Mouse (Mus musculus): ENCODE results near the gene Pla2g6.

The Pla2g6 gene

DNA sequence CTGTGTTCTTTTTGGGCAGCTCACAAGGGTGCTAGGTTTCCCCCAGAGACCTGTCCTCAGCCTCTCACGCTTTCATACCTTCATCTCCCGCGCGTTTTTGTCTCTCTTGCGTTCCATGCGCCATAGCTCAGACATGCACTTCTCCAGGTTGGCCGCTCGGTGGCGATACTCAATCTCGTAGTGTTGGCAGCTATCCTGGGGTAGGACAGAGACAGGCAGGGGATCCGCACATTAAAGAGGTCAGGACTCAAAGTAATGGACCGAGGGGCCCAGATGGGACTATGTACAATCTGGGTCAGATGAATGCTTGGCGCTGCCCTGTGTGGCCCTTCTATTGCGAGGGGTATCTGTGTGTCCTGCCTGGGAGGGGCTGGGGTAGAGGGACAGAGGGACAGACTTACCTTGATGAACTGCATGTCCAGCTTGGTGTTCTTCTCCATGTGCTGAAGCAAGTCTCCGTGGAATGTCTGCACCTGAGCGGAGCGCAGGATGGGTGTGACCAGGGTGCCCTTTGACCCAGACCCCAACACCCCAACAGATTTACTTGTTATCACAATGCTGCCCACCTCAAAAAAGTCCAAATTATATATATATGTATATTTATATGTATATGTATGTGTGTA lies 57.0 kb downstream of the Pla2g6 start:
- DNase-seq (ENCODE audit: low read depth, low spot score): no peak

GRCm38 (mm10) chr15:79270317-79271123 lies 57.7 kb downstream of the Pla2g6 start:
- DNase-seq (ENCODE audit: low read depth, low spot score): peak; percentile 61

DNA sequence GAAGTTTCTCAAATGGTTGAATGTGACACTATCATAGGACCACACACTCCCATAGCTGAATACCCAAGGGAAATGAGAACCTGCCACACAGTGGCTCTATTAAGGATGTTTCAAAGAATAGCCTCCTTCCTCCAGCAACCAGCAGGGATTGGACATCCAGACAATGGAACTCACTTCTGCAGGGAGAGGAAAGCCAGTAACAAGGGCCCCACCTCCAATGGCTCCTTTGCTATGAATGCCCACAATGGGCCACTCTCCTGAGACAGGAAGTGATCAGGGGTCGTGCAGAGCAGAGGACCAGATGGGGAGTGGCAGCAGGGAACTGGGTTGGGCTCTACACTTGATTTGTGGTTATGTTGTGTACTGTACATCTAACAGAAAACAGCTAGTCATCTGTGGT lies 59.7 kb downstream of the Pla2g6 start:
- DNase-seq (ENCODE audit: low read depth, low spot score): no peak

GRCm38 (mm10) chr15:79265384-79265783 lies 62.8 kb downstream of the Pla2g6 start:
- no peak for DNase-seq (ENCODE audit: low read depth, low spot score)

GRCm38 (mm10) chr15:79263726-79264125 lies 64.5 kb downstream of the Pla2g6 start:
- no peak for DNase-seq (ENCODE audit: low read depth, low spot score)

GRCm38 (mm10) chr15:79262786-79263309 lies 65.3 kb downstream of the Pla2g6 start:
- DNase-seq (ENCODE audit: low read depth, low spot score): no peak

- no peak for DNase-seq (ENCODE audit: low read depth, low spot score)
Measured at GRCm38 (mm10) chr15:79262375-79262774, 65.8 kb downstream of the Pla2g6 start.

DNA sequence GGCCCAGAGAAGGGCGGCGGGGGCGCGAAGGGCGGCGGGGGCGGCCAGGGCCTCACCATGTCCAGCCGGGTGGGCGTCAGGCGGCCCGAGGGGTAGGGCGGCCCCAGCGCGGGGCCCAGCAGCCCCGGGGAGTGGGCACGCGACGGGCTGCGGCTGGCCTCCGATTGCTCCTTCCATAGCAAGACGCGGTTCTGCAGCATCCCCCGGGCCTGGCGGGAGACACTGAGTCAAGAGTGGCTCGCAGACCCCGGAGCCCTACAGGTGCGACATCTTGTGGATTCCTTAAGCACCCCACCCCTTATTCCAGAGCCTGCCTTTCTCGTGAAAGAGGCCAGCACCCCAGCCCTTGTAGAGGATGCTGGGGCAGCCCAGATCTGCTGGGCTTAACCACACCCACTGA lies 66.4 kb downstream of the Pla2g6 start:
- no peak for DNase-seq (ENCODE audit: low read depth, low spot score)

GRCm38 (mm10) chr15:79261095-79261725 lies 67.0 kb downstream of the Pla2g6 start:
- DNase-seq (ENCODE audit: low read depth, low spot score): no peak

DNA sequence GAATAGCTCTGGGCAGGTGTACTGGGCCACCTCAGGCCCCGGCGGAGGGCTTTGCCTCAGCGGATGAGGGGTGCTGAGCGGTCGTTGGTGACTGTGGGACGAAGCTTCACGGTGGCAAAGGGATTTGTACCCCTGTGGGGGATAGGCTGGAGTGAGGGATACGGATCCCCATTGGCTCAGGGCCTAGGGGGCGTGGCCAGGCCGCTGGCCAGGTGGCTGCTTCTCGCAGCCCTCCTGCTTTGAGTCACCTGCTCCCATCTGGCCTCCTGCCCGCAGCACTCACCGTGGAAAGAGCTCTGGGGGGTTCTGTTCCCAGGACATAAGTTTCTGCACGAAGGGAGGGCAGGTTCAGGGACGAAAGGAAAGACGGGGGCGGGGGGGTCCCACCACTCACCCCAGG lies 69.7 kb downstream of the Pla2g6 start:
- no peak for DNase-seq (ENCODE audit: low read depth, low spot score)

DNA sequence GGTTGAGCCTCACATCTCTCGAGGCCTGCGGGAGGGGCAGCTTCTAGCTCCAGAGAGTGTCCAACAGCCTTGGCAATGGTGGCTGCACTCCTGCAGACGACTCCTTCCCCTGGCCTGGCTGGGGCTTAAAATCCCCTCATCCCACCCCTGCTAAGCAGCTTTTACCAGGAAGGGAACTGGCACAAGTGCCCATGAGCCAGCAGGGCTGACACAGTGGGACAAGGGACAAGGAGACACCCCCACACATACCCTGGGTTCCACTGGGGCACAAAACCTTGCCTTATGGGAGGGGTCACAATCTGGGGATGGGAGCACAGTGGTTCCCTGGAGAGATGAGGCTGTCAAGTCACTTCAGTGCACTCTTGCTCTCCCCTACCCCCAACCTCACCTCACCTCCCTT lies 73.5 kb downstream of the Pla2g6 start, which contains the start of gene Slc16a8:
Gene Slc16a8, minus strand, starts transcription at position 101 of the 400 bp plus-strand sequence.
- no peak for DNase-seq (ENCODE audit: low read depth, low spot score)

DNA sequence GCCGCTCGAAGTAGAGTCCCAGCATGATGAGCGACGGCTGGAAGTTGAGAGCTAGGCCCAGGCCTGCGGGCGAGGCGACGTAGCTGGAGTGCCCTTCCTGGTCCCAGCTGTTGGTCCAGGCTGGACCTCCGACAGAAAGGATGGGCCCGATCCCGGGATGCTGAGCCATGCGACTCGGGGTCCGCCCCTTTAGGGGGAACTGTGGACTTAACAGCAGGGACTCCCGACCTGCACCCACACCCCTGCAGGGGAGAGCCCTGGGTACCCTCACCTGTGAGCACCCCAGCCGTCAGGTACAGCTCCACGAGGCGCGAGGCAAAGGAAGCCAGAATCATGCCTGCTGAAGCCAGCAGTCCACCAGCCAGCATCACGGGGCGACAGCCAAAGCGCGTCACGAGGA lies 75.6 kb downstream of the Pla2g6 start:
- no peak for DNase-seq (ENCODE audit: low read depth, low spot score)

GRCm38 (mm10) chr15:79251781-79252491 lies 76.3 kb downstream of the Pla2g6 start:
- no peak for DNase-seq (ENCODE audit: low read depth, low spot score)

DNA sequence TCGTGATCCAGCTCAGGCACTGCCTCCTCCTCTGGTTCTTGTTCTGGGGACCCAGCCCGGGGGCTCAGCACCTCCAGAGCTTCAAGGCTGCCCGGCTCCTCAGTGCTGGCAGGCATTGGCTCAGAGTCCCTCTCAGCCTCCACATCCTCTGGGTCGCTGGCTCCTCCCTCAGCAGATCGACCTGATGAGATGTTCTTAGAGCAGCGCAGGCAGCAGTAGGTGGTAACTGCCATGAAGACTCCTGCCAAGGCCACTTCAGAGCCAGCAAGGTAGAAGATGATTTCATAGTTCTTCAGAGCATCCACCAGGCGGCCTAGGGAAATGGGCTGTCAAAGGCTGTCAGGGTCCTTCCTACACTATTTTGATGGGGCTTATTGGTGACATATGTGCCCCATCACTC lies 77.0 kb downstream of the Pla2g6 start:
- no peak for DNase-seq (ENCODE audit: low read depth, low spot score)

- DNase-seq (ENCODE audit: low read depth, low spot score): no peak
Measured at GRCm38 (mm10) chr15:79250236-79250635, 78.0 kb downstream of the Pla2g6 start.

DNA sequence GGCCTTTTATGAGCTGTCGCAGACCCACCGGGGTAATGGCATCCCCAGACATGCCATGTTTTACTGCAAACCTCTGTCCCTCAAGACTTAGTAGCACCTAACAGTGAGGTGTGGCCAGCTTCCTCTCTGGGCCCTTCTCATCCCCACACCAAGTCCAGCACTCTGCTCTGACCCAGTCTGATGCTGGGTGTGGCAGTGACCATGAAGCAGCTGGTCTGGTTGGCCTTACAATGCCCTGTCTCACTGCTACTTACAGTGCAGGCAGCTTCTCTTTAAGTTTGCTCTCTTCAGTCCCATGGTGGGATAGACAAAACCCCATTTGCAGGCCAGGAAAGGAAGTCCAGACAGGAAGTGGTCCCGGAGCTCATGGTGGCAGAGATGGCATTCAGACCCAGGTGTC lies 82.9 kb downstream of the Pla2g6 start:
- no peak for DNase-seq (ENCODE audit: low read depth, low spot score)

DNA sequence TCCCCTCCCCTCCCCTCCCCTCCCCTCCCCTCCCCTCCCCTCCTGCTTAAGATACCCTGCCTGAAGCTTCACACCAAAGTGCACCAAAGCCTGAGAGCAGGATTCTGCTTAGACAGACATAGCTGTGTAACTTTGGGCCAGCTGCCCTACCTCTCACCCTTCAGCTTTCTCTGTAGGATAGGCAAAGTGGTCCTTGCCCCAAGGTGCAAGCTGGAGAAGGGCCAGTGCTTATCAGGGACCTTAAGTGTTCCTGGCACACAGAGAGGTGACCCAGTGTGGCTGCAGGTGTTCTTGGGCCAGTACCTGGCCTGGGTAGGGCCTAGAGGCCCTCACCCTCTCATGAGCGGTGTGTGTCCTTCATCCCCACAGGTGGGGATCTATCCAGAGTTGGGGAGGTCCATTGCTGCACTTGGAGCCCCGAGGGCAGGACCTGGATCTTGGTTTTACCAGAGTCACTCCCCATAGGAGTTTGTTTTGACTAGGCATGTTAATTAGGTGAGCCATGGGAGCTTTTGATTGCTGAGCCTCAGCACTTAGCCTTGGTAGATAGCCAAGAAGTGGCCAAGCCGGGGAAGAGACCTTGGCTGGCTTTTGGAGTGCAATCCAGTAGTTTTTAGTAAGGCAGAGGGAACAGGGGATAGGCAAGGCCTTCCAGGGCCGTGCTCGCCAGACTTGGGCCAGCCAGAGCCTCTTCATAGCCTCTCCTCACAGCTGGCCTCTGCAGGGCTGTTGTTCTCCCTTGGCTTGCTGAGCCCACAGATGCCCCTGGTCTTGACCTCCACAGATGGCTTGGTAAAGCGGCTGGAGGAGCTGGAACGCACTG lies 83.9 kb downstream of the Pla2g6 start:
- DNase-seq (ENCODE audit: low read depth, low spot score): no peak

GRCm38 (mm10) chr15:79243234-79244042 lies 84.8 kb downstream of the Pla2g6 start:
- DNase-seq (ENCODE audit: low read depth, low spot score): peak; percentile 95

DNA sequence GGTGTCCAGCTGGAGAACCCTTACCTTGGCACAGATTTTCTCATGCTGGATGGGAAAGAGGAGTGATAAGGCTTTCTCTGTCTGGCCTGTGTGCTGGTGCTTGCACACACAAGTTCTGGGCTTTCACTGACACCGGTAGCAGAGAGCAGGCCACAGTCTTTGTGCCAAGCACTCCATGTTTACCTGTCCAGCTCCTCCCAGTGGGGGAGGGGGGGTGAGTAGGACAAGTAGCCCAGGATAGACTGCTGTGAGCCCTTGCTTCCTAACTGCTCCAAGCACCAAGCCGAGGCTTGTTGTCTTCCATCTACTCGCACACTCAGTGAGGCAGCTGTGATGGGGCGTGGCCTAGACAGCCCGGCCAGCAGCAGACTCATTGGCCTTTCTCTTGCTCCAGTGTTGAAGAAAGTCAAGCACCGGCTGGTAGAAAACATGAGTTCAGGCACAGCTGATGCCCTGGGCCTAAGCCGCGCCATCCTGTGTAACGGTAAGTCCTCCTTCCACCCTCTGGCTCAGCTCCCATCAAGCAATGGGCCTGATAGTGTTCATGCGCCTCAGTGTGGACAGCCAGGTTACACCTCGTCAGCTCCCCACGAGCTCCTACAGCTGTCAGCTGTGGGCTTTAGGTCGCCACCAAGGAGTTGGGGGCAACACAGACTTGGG lies 85.5 kb downstream of the Pla2g6 start:
- no peak for DNase-seq (ENCODE audit: low read depth, low spot score)

DNA sequence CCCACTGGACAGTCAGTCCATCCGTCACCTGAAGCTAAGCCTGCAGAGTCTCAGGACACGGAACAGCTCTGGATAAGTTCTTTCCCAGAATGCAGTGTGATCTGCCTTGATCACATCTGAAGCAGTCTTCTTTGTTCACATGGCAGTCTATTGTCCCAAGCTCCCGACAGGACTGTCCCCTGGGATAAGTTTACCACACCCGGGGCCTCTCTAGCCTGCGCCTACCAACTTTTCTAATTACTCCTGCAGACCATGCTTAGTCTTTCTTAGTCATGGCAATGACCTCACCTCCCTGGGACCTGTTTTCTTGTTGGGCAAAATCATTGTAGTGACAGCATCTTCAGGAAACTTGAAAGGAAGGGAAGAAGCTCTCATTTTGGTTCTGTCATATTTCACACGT lies 90.2 kb downstream of the Pla2g6 start:
- DNase-seq (ENCODE audit: low read depth, low spot score): no peak
